Mouse (Mus musculus) brain, adult 10 weeks (tissue): ENCODE data around the gene Fstl4. TPM values are rescaled to one million over a fixed set of nuclear protein-coding genes. Genes with fewer than 3 reads are reported as not detected.

ENCODE experiments used
- polyA plus RNA-seq: library from polyadenylated mRNA; stranded (reverse); fragments of 350-450 nt; fragmentation: Illumina TruSeq; extraction: RNeasy Lipid Tissue Mini Kit (QIAGEN cat#74804); gene quantifications from one replicate; pipeline ENCODE4 v1.2.3, GENCODE M21; 2015; ENCODE audit warnings: low read depth, low replicate concordance

Gene Fstl4
- polyA plus RNA-seq = 12.9 TPM

GRCm38 (mm10) chr11:52764461-52764893, at the start of gene Fstl4:
TSS of gene Fstl4 (plus strand) at chr11:52764634.

